Comparison of ENCODE assay signal across 10 mouse cellular contexts in genomic region chr7:99229411-99229810, GRCm38 (mm10). TPM values are rescaled to one million over a fixed set of nuclear protein-coding genes. Genes with fewer than 3 reads are reported as not detected.
A peak's percentile ranks its signal among the peaks of the same experiment; 100 is the strongest.
DNase-seq lines count a peak whose midpoint lies in the region; ATAC-seq and TF ChIP-seq lines count a peak whose summit lies in the region.
"Had no signal": no experiment of that assay in that cellular context is flagged by ENCODE, and none has a peak within 500 bp of the region (broad histone marks: within the 10 kb centered on the region; RNA-seq: fewer than 3 reads in every experiment).

No protein-coding gene starts in this region.

- H3K4me1 ChIP-seq in heart, embryonic 10.5 days: peaks cover 24% of the 10 kb centered on the region
- H3K4me1 ChIP-seq in heart, postnatal 0 days (ENCODE audit: control insufficient read depth, insufficient read depth): no peaks in the 10 kb centered on the region
- peaks cover 37% of the 10 kb centered on the region for H3K4me1 ChIP-seq in liver, adult 2 months (ENCODE audit: control insufficient read depth, insufficient read depth, low read length)

- POLR2A ChIA-PET in Patski (lab: Charles Lee): interaction anchor here (0.8 kb wide), 1 partner anchor 14 kb away, joined by 4 read pairs; no protein-coding TSS in a partner anchor

- H3K9me3 ChIP-seq in heart, embryonic 10.5 days: no peaks in the 10 kb centered on the region
- no peaks in the 10 kb centered on the region for H3K9me3 ChIP-seq in heart, postnatal 0 days (replicated peaks; ENCODE audit: control insufficient read depth, low read length)
- H3K9me3 ChIP-seq: embryonic facial prominence, embryonic 15.5 days had no signal

- H3K27me3 ChIP-seq in heart, embryonic 10.5 days (ENCODE audit: insufficient read depth, poor library complexity, severe bottlenecking): no peaks in the 10 kb centered on the region
- peaks cover 3% of the 10 kb centered on the region for H3K27me3 ChIP-seq in Patski
- no peaks in the 10 kb centered on the region for H3K27me3 ChIP-seq in heart, postnatal 0 days (ENCODE audit: control insufficient read depth, insufficient read depth, low read length)
- H3K27me3 ChIP-seq in liver, adult 2 months (ENCODE audit: control insufficient read depth, insufficient read depth, low read length): no peaks in the 10 kb centered on the region
- H3K27me3 ChIP-seq: embryonic facial prominence, embryonic 15.5 days had no signal

- CTCF ChIA-PET in Patski (lab: Charles Lee): interaction anchor here (0.7 to 1.8 kb wide), 10 partner anchors 10 to 72 kb away, joined by 3 to 9 read pairs (median 3); no protein-coding TSS in a partner anchor

- TF ChIP-seq EP300 in heart, postnatal 0 days (IDR thresholded peaks at IDR 0.05; ENCODE audit: low read depth): no peak

- 14% methylated on average over 2 of the region's 2 CpGs for WGBS in heart, embryonic 10.5 days
- WGBS in heart, postnatal 0 days: 13% methylated on average over 2 of the region's 2 CpGs
- WGBS in liver, adult 2 months: 5% methylated on average over 2 of the region's 2 CpGs

- TF ChIP-seq POLR2A in liver, adult 2 months (IDR thresholded peaks at IDR 0.05; ENCODE audit: extremely low read depth, insufficient read depth, low read length): no peak

- H3K4me2 ChIP-seq in heart, postnatal 0 days (ENCODE audit: low read depth, low read length): no peak overlapping the region
- H3K4me2 ChIP-seq: embryonic facial prominence, embryonic 15.5 days had no signal

- no peaks in the 10 kb centered on the region for H3K79me2 ChIP-seq in liver, adult 2 months (ENCODE audit: control insufficient read depth, insufficient read depth, low read length)

- 0 out of 2 replicates have a peak overlapping the region, but pooled peaks have one; percentile 22 for H3K27ac ChIP-seq in heart, embryonic 10.5 days
- H3K27ac ChIP-seq in heart, postnatal 0 days (ENCODE audit: low read depth): no peak overlapping the region
- H3K27ac ChIP-seq in liver, adult 2 months (replicated peaks; ENCODE audit: insufficient read depth, low read depth, low read length): peak overlapping the region; percentile 89
- H3K27ac ChIP-seq: embryonic facial prominence, embryonic 15.5 days had no signal

- peak; percentile 83 for DNase-seq in heart, embryonic 10.5 days (ENCODE audit: low spot score)
- no peak for DNase-seq in heart, postnatal 25 days (ENCODE audit: low spot score)
- peak; percentile 47 for DNase-seq in 416B (ENCODE audit: low read depth)
- DNase-seq in Patski (ENCODE audit: low read depth, low spot score): no peak
- peak; percentile 70 for DNase-seq in heart, postnatal 0 days (ENCODE audit: low spot score)
- DNase-seq in liver, adult 2 months (ENCODE audit: extremely low read depth, low read depth, low spot score): peak; percentile 76
- peak; percentile 77 for DNase-seq in retina, embryonic 14.5 days (ENCODE audit: low spot score)
- DNase-seq in layer of hippocampus, postnatal 36 days: no peak

- in situ Hi-C loops in Patski (cut with MboI; ENCODE audit: low pct_unique_long_range_greater_than_20kb): no loop called here

- ATAC-seq in Patski: no peak
- ATAC-seq in heart, postnatal 0 days (ENCODE audit: insufficient read depth, low read depth): peak; percentile 70

- intact Hi-C loops in heart, postnatal 25 days (cut with DNase I): loop anchor here (5.0 kb wide), 1 partner anchor 47 kb away; the partner anchor contains the start of gene Dgat2

- H3K4me3 ChIP-seq in heart, embryonic 10.5 days: no peak overlapping the region
- H3K4me3 ChIP-seq in heart, postnatal 0 days (ENCODE audit: low read depth, low read length): no peak overlapping the region
- no peak overlapping the region for H3K4me3 ChIP-seq in liver, adult 2 months (ENCODE audit: insufficient read depth, low read depth, low read length)
- H3K4me3 ChIP-seq: embryonic facial prominence, embryonic 15.5 days; myocyte had no signal

- H3K9ac ChIP-seq in heart, postnatal 0 days (replicated peaks; ENCODE audit: low read depth, low read length): no peak overlapping the region
- H3K9ac ChIP-seq in liver, adult 2 months (ENCODE audit: low read depth, low read length): peak overlapping the region; percentile 15
- H3K9ac ChIP-seq: embryonic facial prominence, embryonic 15.5 days had no signal

- TF ChIP-seq CTCF in Patski (IDR thresholded peaks at IDR 0.05): peak; percentile 71
- TF ChIP-seq CTCF in heart, postnatal 0 days (IDR thresholded peaks at IDR 0.05; ENCODE audit: low read depth): peak; percentile 75
- TF ChIP-seq CTCF in liver, adult 2 months (IDR thresholded peaks at IDR 0.05; ENCODE audit: low read depth, low read length): peak; percentile 90

- peaks cover 2% of the 10 kb centered on the region for H3K36me3 ChIP-seq in heart, embryonic 10.5 days
- H3K36me3 ChIP-seq in heart, postnatal 0 days (replicated peaks; ENCODE audit: control insufficient read depth, insufficient read depth, low read length): no peaks in the 10 kb centered on the region
- no peaks in the 10 kb centered on the region for H3K36me3 ChIP-seq in liver, adult 2 months (ENCODE audit: control insufficient read depth, insufficient read depth, low read length)
- H3K36me3 ChIP-seq: embryonic facial prominence, embryonic 15.5 days had no signal

RNA-seq across cellular contexts. Expression of gene Mogat2, which starts 9.0 kb away (rescaled TPM):
- polyA plus RNA-seq in heart, embryonic 10.5 days (2016; fragmentation: Nextera tagmentation; extraction: Ambion mirVana): 11.1 and 30.6 TPM in 2 replicates
- not detected for total RNA-seq in heart, postnatal 25 days (2021)
- polyA plus RNA-seq in Patski (2021): not detected
- total RNA-seq in heart, postnatal 0 days (2014; rRNA removed; ENCODE audit: low replicate concordance): not detected in 2 replicates
- 0.25 and 0.40 TPM in 2 replicates for polyA plus RNA-seq in heart, postnatal 0 days (2015; fragmentation: Nextera tagmentation; extraction: Ambion mirVana)
- total RNA-seq in liver, adult 2 months (2014; rRNA removed): 0.20 and 0.74 TPM in 2 replicates
- polyA plus RNA-seq in liver, adult 2 months (2012; rRNA removed): 0.22 and 0.34 TPM in 2 replicates
- not detected for total RNA-seq in layer of hippocampus, postnatal 36 days (2021)

RNA-seq across cellular contexts. Expression of gene Map6, which starts 37.8 kb away (rescaled TPM):
- polyA plus RNA-seq in heart, embryonic 10.5 days (2016; fragmentation: Nextera tagmentation; extraction: Ambion mirVana): 2.1 and 2.3 TPM in 2 replicates
- 1 to 10 TPM; 3.0 to 4.4 TPM for total RNA-seq in heart, postnatal 25 days (2021)
- 15.8 TPM for polyA plus RNA-seq in Patski (2021)
- 1.5 and 3.7 TPM in 2 replicates for total RNA-seq in heart, postnatal 0 days (2014; rRNA removed; ENCODE audit: low replicate concordance)
- polyA plus RNA-seq in heart, postnatal 0 days (2015; fragmentation: Nextera tagmentation; extraction: Ambion mirVana): 1.8 and 2.5 TPM in 2 replicates
- not detected in 2 replicates for total RNA-seq in liver, adult 2 months (2014; rRNA removed)
- 0.04 TPM in 1 of 2 replicates, not detected in the other for polyA plus RNA-seq in liver, adult 2 months (2012; rRNA removed)
- total RNA-seq in layer of hippocampus, postnatal 36 days (2021): 100 to 1,000 TPM; 102 to 105 TPM

RNA-seq across cellular contexts. Expression of gene Dgat2, which starts 46.9 kb away (rescaled TPM):
- polyA plus RNA-seq in heart, embryonic 10.5 days (2016; fragmentation: Nextera tagmentation; extraction: Ambion mirVana): 12.5 and 24.3 TPM in 2 replicates
- total RNA-seq in heart, postnatal 25 days (2021): 100 to 1,000 TPM; 272 to 339 TPM
- 3.7 TPM for polyA plus RNA-seq in Patski (2021)
- total RNA-seq in heart, postnatal 0 days (2014; rRNA removed; ENCODE audit: low replicate concordance): 114 and 121 TPM in 2 replicates
- 112 and 115 TPM in 2 replicates for polyA plus RNA-seq in heart, postnatal 0 days (2015; fragmentation: Nextera tagmentation; extraction: Ambion mirVana)
- total RNA-seq in liver, adult 2 months (2014; rRNA removed): 464 and 499 TPM in 2 replicates
- polyA plus RNA-seq in liver, adult 2 months (2012; rRNA removed): 610 and 703 TPM in 2 replicates
- 100 to 1,000 TPM in 1 of 2 experiments, 10 to 100 TPM in 1; 94.3 to 106 TPM for total RNA-seq in layer of hippocampus, postnatal 36 days (2021)

Comparison
In these comparisons a context has a peak if more than half of its experiments do, and no peak if none do; other contexts are left out.
1. DNase-seq: peak in heart, embryonic 10.5 days (single experiment), 416B (single experiment), heart, postnatal 0 days (single experiment), liver, adult 2 months (single experiment) and retina, embryonic 14.5 days (single experiment); none in heart, postnatal 25 days (single experiment), Patski (single experiment) and layer of hippocampus, postnatal 36 days (0 of 2).
2. RNA of gene Map6, which starts 37.8 kb away (total RNA-seq): 102 to 105 TPM in layer of hippocampus, postnatal 36 days; 3.0 to 4.4 TPM in heart, postnatal 25 days, 1.5 to 3.7 TPM in heart, postnatal 0 days and not detected in liver, adult 2 months; every median in the first group is over 10 times any median in the second.
3. Peak in every context shown above with its lines, with median percentiles within 50 percentile points of each other: CTCF ChIP-seq.